Mouse (Mus musculus) embryonic fibroblast, embryonic 13.5 days (primary cell): ENCODE measurements around the gene Pbrm1. TPM values are rescaled to one million over a fixed set of nuclear protein-coding genes. Genes with fewer than 3 reads are reported as not detected.

ENCODE experiments used
- H3K27ac ChIP-seq: 2 replicates; pipeline ENCODE4 v1.5.1; 2012; ENCODE audit warnings: low read length, control low read depth, inconsistent platforms; ENCODE audit not compliant: insufficient read depth
- H3K4me1 ChIP-seq: 2 replicates; pipeline ENCODE4 v1.6.1; 2011; ENCODE audit warnings: low read length; ENCODE audit not compliant: control insufficient read depth, insufficient read depth
- H3K4me3 ChIP-seq: 2 replicates; pipeline ENCODE4 v1.5.1; 2011; ENCODE audit warnings: mild to moderate bottlenecking, control low read depth, low read length; ENCODE audit not compliant: insufficient read depth
- CTCF ChIP-seq: IDR thresholded peaks from 2 replicates; pipeline ENCODE4 v1.5.1; 2011; ENCODE audit warnings: mild to moderate bottlenecking, control low read depth, low read length, moderate library complexity, borderline replicate concordance; ENCODE audit not compliant: insufficient read depth
- POLR2A ChIP-seq: IDR thresholded peaks from 2 replicates; pipeline ENCODE4 v1.6.1; 2011; ENCODE audit warnings: low read depth, mild to moderate bottlenecking, control low read depth, low read length, moderate library complexity
- polyA plus RNA-seq: library from polyadenylated mRNA; stranded (reverse); fragments of >200 nt; gene quantifications from 2 replicates; pipeline ENCODE4 v1.2.4, GENCODE M21; 2011; ENCODE audit warnings: low read depth; ENCODE audit not compliant: missing spikeins, insufficient read length

The Pbrm1 gene
- polyA plus RNA-seq, 1 experiment = 99.0 TPM

DNA sequence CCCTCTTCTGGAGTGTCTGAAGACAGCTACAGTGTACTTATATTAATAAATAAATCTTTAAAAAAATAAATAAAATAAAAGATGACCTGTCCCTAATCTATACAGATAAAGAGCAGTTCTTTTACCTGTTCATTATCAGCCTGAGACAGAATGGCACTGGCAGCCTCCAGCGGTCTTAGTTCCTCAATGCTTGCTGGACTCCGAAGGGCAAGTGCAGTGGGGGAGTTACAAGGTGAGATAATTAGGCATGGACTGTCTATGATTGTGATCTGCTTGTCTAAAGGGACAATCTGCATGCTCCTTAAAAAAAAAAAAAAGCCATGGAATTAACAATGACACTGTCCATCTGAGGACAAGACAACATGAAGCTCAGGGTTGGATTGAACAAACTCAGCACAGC lies 5.0 kb upstream of the Pbrm1 start:
- Histone ChIP-seq H3K4me3 (no peak overlapping the region), H3K27ac (no peak overlapping the region), H3K4me1 (peaks cover 10% of the 10 kb centered on the region)
- TF ChIP-seq CTCF = no peak
- TF ChIP-seq POLR2A = no peak

DNA sequence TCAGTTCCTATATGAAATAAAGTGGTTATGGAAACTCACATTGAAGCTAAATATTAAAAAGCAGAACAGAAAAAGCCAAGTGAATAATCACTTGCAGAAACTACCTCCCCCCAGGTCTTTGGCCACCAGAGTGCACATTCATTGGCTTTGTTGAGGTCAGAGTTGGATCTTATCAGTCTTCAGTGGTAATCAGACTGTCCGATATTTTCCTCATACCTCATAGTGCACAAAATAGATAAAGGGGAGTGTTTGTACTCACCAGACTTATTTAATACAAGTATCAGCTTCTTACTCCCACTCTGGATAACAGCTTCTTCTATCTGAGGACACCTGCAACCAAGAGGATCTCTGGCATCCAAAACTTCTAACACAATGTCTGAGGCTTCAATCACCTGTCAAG lies 2.9 kb upstream of the Pbrm1 start:
- no peak for TF ChIP-seq CTCF
- no peak for TF ChIP-seq POLR2A
- no peak overlapping the region for H3K27ac ChIP-seq
- peaks cover 10% of the 10 kb centered on the region for H3K4me1 ChIP-seq
- H3K4me3 ChIP-seq = peak overlapping the region; percentile 17; the same call in 1 of the 2 replicates

DNA sequence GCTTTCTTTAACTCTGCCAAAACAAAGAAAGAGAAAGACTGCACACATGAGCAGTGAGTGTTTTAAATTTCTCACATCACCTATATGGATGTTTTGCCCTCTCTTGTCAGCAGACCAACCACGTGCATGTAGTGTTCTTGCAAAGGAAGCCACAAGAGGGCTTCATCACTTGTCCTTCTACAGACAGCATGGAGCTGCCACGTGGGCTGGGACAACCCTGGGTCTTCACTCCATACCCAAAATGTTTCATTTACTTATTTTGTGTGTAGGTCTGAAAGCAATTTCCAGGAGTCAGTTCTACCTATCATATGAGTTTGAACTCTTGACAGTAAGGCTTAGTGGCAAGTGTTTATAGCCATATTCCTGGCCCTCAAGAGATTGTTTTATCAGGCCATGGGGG lies 1.1 kb upstream of the Pbrm1 start:
- H3K27ac ChIP-seq = peak overlapping the region; percentile 20; the same call in 1 of the 2 replicates
- peaks cover 10% of the 10 kb centered on the region for H3K4me1 ChIP-seq
- TF ChIP-seq POLR2A (no peak), CTCF (no peak)
- H3K4me3 ChIP-seq = peak overlapping the region; percentile 97

DNA sequence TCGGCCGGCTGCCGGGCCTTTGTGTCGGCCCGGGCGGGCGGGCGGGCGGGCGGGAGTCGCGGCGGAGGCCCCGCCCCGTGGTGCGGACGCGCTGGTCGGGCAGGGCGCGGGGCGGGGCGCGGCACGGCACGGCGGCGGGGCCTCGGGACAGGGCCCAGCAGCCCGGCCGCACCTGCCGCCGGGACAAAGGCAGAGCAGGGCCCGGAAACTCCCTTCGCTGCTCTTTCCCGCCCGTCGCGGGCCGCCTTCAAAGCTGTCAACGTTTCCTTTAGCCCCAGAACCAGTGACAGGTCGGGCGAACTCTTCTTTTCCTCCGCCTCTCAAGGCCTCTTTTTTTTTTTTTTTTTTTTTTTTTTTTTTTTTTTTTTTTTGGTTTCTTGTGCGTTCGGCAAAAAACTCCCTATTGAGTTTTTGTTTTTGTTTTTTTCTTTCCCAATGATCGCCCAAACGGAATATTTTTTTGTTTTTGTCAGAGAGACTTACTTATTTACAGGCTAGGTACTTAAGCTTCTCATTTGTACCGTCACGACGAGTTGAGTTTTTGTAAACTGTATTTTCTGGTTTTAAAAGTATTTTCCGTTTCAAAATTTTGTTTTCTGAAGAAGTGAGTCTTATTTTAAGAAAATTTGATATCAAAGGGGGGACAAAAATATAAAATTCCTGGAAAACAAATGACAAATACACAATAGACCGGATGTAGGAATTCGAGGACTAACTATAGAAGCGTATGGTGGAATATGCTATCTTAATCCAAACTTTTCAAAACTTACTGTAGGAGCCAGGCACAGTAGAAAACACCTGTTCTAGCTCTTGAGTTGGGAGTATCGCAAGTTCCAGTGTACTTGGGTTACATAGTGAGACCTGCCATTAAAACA lies 630 bp downstream of the Pbrm1 start:
- H3K27ac ChIP-seq = peak overlapping the region; percentile 75
- peaks cover 10% of the 10 kb centered on the region for H3K4me1 ChIP-seq
- H3K4me3 ChIP-seq = peak overlapping the region; percentile 69
- TF ChIP-seq CTCF (no peak), POLR2A (peak; percentile 68)

DNA sequence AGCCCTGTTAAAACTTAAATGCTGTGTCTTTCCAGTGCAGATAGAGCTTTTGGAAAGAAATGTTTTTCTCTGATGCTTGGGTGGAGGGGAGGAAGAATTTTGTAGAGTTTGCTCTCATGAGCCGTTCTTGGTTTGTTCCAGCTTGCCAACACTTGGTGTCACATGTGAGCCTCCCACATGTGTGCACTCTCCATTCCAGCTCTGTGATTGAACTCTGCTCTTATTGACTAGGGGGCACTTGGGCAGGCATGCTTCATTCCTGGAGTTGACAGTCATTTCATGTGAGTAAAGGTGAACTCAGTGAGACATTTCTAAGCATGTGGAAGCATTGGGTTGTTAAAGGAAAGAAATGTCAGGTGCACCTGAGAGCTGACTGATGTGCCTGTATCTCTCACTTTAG lies 3.6 kb downstream of the Pbrm1 start:
- Histone ChIP-seq H3K4me1 (no peaks in the 10 kb centered on the region), H3K27ac (no peak overlapping the region), H3K4me3 (no peak overlapping the region)
- no peak for TF ChIP-seq CTCF
- TF ChIP-seq POLR2A = no peak

DNA sequence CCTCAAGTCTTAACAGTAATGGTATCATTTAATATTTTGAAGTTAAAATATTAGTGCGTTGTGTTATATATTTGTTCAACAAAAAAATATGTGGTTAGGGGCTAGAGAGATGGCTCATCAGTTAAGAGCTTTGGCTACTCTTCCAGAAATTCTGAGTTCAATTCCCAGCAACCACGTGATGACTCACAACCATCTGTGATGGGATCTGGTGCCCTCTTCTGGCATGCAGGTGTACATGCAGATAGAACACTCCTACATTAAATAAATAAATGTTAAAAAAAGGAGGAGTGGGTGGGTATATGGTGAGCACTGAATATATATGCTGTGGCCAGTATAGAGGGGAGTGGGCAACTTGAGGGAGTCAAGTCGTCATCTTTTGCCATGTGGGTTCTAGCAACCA lies 6.8 kb downstream of the Pbrm1 start:
- no peaks in the 10 kb centered on the region for H3K4me1 ChIP-seq
- no peak overlapping the region for H3K27ac ChIP-seq
- H3K4me3 ChIP-seq = no peak overlapping the region
- TF ChIP-seq CTCF (no peak), POLR2A (no peak)

DNA sequence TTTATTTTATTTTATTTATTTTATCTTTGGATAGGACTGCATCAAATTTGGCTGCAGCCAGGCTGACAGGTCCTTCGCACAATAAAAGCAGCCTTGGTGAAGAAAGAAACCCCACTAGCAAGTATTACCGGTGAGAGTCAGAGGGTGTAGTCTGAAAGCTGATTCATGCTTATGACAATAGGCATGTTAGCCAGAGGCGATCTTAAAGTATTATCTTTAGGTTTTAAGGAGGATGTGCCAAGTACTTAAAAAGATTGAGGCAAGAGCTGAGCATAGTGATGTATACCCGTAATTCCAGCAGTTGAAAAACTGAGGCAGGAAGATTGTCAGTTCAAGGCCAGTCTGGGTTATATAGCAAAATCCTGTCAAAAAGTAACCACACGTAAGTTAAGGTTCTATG lies 26.4 kb downstream of the Pbrm1 start:
- TF ChIP-seq CTCF (no peak), POLR2A (no peak)
- Histone ChIP-seq H3K4me3 (no peak overlapping the region), H3K27ac (no peak overlapping the region), H3K4me1 (no peaks in the 10 kb centered on the region)

DNA sequence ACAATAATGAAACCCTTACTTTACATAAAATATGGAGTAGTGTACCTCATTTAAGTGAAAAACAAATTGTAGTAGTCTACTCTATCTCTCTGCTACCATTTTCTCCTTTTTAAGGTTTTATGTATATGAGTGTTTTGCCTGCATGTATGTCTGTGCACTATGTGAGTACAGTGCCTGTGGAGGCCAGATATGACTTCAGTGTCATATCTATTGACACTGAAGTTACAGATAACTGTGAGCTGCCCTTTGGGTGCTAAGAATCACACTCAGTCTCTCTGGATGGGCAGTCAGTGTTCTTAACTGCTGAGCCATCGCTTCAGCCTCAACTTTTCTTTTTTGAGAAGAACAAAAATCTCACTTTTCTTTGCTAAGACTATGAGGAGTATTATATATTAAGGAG lies 26.9 kb downstream of the Pbrm1 start:
- Histone ChIP-seq H3K4me3 (no peak overlapping the region), H3K4me1 (no peaks in the 10 kb centered on the region), H3K27ac (no peak overlapping the region)
- TF ChIP-seq CTCF (no peak), POLR2A (no peak)

DNA sequence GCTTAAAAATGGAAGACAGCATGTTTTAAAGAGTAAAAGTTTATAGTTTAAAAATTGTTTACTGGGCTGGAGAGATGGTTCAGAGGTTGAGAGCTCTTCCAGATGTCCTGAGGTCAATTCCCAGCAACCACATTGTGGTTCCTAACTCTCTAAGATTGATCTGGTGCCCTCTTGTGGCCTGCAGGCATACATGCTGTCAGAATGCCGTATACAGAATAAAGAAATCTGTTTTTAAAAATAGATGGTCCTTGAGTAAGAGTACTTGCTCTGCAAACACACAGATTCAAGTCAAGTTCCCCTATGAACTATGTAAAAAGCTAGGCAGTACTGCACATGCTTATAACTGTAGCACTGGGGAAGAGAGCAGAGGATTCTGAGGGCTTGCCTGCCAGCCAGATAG lies 43.3 kb downstream of the Pbrm1 start:
- Histone ChIP-seq H3K4me1 (no peaks in the 10 kb centered on the region), H3K27ac (no peak overlapping the region), H3K4me3 (no peak overlapping the region)
- no peak for TF ChIP-seq CTCF
- TF ChIP-seq POLR2A = no peak

DNA sequence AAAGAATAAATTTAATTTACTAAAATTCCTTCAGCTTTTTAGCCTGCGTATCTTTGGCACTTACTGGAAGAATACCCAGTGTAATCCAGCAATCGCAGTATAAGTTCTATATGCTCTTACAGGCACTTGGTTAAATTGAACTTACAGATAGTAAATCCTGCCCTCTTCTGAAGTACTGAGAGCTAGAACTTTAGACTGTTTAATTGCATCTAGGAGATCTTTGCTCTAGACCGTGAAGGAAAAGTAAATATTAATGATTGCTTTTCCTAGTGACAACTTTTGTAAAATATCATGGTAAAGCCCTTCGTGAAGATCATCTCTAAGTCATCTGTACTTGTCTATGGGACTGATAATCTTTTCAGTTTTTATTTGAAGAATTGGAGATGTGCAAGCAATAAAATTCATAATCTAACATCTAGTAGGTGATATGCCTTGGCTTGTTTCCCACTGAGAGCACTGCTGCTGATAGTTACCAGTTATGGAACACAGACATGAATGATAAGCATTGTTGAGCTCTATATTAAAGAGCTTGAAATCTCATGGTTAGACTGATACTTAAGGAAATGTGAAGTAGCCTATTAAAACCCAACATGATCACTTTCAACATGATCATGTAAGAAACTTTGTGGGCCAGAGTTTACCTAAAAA lies 50.3 kb downstream of the Pbrm1 start:
- no peak for TF ChIP-seq POLR2A
- Histone ChIP-seq H3K4me3 (no peak overlapping the region), H3K4me1 (no peaks in the 10 kb centered on the region), H3K27ac (no peak overlapping the region)
